Mouse (Mus musculus) left cerebral cortex, adult 2 months (tissue): ENCODE measurements at regions not wholly inside any gene's neighbourhood (a gene's known extent, or its start where the extent isn't known, plus 50 kb on each side); places are given as distances from the start of the nearest gene placed in this dataset.
"Not testable (repeated sequence)": the region's sequence is repeated elsewhere in the genome, so short reads cannot be mapped to it uniquely, and the experiment has no call there.

Experiments used
- DNase-seq, 2 experiments: peaks; one replicate each; pipeline ENCODE4 v3.0.0; 2021 to 2022; ENCODE audit warnings: low spot score in 2 of 2, mixed read lengths in 1 of 2; ENCODE audit errors: extremely low spot score in 1 of 2
- H3K27ac ChIP-seq: fragments of 200-600 bp; 2 replicates; pipeline ENCODE4 v1.8.1; 2022
- H3K4me3 ChIP-seq: fragments of 200-600 bp; 2 replicates; pipeline ENCODE4 v1.8.1; 2022
- CTCF ChIP-seq: fragments of 200-600 bp; IDR thresholded peaks from 2 replicates; pipeline ENCODE4 v1.8.1; 2022; ENCODE audit warnings: antibody characterized with exemption, mild to moderate bottlenecking, moderate library complexity
- intact Hi-C: fragments of 180-260 bp; cut with DNase I; formaldehyde crosslinking; loops from one replicate; pipeline ENCODE4 v1.15.1; 2025

DNA sequence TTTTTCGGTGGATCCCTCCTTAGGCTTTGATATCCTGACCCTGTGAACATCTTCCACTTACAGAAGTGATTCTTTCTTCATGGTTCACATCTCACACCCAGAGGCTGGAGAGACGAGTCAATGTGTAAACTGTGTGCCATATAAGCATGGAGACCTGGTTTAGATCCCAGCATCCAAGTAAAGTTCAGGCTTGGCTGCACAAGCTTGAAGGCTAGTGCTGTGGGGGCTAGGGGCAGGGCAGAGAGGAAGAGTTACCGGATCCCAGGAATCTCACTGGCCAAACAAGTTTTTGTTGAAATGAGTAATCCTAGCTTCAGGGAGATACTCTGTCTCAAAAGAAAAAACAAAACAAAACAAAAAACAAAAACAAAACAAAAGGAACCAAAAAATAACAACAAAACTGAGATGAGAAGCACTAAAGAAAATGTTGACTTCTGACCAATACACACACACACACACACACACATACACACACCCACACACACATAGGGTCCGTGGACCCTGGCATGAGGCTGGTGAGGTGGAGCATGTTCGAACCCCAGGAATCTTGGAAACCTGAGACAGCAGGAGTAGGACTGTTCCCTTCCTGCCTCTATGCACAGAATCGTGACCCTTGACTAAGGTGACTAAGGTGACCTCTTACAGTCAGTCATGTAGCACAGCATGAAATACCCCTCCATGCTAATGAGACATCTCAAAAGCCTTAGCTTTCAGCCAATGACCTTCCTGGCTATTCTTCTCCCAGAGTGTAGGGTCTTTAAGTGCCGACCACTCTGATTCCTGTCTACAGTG lies 55.2 kb downstream of the Gm12728 start:
- H3K27ac ChIP-seq: no peak overlapping the region
- no peak for DNase-seq
- no peak overlapping the region for H3K4me3 ChIP-seq
- TF ChIP-seq CTCF: no peak
- intact Hi-C loops: no loop called here

DNA sequence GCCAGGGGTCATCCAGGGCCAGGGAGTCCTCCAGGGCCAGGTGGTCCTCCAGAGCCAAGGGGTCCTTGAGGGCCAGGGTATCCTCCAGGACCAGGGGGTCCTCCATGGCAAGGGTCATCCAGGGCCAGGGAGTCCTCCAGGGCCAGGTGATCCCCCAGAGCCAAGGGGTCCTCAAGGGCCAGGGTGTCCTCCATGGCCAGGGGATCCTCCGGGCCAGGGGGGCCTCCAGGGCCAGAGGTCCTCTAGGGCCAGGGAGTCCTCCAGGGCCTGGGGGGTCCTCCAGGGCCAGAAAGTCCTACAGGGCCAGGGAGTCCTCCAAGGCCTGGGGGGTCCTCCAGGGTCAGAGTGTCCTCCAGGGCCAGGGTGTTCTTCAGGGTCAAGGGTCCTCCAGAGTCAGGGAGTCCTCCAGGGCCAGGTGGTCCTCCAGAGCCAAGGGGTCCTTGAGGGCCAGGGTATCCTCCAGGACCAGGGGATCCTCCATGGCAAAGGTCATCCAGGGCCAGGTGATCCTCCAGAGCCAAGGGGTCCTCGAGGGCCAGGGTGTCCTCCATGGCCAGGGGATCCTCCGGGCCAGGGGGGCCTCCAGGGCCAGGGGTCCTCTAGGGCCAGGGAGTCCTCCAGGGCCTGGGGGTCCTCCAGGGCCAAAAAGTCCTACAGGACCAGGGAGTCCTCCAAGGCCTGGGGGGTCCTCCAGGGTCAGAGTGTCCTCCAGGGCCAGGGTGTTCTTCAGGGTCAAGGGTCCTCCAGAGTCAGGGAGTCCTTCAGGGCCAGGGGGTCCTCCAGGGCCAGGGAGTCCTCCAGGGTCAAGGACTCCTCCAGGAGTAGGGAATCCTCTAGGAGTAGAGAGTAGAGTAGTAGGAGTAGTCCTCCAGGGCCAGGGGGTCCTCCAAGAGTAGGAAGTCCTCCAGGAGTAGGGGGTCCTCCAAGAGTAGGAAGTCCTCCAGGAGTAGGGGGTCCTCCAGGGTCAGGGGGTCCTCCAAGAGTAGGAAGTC lies 56.6 kb downstream of the Gm12728 start:
- intact Hi-C loops, H3K4me3 ChIP-seq, DNase-seq, H3K27ac ChIP-seq: not testable (repeated sequence)

DNA sequence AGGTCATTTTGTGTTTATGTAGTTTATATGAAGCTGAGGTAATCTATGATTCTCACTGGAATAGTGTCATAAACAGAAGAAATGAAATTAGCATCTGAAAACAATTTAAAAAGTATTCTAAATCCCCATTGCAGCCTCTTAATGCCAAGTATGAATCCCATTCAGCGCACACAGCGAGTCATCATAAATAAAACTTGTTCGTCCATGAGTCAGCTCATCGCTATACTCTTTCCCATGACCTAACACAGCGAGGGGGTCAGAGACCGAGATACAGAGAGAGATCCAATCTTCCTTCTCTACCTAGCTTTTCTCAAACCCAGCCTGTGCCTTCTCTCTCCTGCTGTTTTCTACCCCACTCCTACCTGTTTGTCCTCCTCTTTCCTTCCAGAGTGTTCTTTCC lies 63.4 kb downstream of the Gm12728 start:
- no peak for TF ChIP-seq CTCF
- DNase-seq: no peak
- intact Hi-C loops: no loop called here
- H3K27ac ChIP-seq: no peak overlapping the region
- H3K4me3 ChIP-seq: no peak overlapping the region

DNA sequence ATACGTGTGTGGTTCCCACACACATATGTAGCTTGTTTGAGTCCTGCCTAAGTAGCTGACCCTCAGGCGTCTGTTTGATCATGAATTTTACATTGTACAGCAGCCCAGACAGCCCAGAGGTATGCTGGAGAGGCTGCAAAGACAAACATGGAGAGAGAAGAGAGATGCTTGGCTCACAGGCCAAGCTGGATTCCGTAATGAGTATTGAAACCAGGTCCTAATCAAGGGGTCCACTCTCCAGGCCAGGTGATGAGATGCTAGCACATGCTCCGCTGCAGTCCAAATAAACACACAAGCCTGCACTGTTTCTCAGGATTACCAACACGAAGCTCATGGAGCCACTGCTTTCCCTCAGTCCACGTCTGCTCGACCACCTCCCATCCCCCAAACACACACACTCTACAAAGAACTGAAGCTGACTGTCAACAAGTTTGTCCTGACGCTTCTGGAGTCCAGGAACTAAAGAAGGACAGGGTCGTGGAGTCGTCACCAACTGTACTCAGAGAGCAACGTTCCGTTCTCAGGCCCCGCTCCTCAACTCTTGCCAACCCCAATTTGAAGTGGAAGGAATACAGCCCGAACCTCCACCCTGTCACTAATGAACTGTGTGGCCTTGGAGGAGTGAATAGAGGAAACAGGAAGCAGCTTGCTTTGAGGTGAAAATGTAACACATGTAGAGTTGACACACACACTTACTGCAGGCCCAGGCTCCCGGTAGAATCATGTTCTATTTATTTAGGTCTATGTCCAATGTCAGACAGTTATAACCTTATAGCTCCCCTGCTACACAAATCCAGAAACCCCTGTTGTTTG lies 69.6 kb downstream of the Gm12728 start:
- no peak for TF ChIP-seq CTCF
- no peak overlapping the region for H3K27ac ChIP-seq
- DNase-seq: no peak
- intact Hi-C loops: no loop called here
- H3K4me3 ChIP-seq: no peak overlapping the region

DNA sequence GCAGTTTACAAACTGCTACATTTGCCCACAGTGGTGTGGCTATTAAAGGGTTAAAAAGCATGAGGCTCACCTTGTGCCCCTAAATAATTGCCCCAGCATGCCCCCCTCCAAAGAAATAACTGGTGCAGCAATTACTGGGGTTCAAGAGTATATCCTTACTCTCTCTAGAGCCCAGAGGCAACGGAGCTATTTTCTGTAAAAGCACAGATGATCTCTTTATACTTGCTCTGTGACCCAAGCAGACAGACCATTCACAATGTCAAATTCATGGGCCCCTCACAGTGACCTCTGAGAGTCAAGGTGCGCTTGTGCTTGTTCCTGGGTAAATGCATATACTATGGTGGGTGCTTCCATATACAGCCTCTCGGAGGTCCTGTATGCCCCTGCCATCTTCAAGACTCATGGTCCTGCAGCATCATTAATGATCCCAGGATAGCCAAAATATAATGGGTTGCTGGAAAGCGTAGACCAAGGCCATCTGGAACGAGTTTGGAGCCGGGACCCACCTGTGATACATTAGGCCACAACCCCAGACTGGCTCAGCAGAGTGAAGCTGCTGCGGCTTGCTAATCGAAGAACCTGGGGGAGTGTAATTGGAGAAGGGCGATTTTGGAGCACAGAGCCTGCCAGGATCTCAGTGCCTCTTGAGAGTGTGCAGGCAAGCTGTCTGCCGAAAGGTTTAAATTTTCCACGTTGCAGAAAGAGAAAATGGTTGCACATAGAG lies 71.4 kb downstream of the Gm12728 start:
- no peak overlapping the region for H3K27ac ChIP-seq
- DNase-seq: no peak
- intact Hi-C loops: no loop called here
- TF ChIP-seq CTCF: no peak
- no peak overlapping the region for H3K4me3 ChIP-seq

DNA sequence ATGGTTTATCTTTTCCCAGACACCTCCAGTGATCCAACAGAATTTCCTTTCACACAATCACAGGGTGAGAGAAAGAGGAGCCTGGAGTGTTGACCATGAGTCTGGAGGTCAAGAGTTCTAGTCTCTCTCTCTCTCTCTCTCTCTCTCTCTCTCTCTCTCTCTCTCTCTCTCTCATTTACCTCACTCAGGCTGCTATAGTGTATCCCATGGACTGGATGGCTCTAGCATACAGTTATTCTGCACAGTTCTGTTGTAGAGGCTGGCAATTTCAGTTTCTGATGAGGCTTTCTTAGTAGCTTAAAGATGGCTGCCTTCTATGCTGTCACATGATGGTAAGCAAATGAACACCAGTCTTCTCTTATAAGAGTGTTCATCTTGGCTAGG lies 72.0 kb downstream of the Gm12728 start:
- Histone ChIP-seq H3K4me3 (no peak overlapping the region), H3K27ac (no peak overlapping the region)
- DNase-seq: no peak
- intact Hi-C loops: no loop called here
- no peak for TF ChIP-seq CTCF

DNA sequence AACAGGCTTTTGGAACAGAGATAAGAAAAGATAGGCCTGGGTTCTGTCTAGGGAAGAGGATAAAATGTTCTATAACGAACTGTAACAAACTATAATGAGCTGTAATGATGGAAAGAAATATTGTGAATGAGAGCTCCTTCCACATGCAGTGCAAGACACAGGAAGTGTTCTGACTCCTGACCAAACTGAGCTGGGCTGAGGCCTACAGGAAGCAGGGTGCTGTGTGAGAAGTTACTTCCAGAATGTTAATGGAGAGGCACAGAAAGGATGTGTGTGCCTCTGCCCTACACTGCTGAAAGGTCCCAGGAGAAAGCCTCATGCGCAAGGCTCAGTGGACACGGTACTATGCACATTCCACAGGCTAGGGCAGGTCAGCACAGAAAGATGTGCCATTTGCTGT lies 80.8 kb downstream of the Gm12728 start:
- no peak overlapping the region for H3K4me3 ChIP-seq
- intact Hi-C loops: no loop called here
- no peak for DNase-seq
- TF ChIP-seq CTCF: no peak
- H3K27ac ChIP-seq: no peak overlapping the region

DNA sequence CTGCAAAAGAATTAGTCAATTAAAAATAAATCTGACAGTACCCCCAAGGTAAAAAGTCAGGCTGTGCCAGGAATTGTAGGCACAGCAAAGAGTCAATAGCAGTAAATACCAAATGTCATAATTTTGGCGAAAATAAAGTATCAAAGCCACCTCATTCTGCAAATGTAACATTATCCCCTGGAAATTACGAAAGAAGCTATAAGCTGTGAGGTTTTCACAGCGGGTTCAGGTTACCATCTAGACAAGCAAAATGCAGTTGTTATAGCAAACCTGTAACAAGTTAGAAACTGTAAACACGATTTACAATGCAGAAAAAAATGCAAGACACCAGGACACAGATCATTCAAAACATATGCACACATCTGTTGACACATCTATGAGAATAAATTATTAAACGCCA lies 87.6 kb downstream of the Gm12728 start:
- intact Hi-C loops: no loop called here
- no peak for TF ChIP-seq CTCF
- Histone ChIP-seq H3K27ac (no peak overlapping the region), H3K4me3 (no peak overlapping the region)
- DNase-seq: no peak

DNA sequence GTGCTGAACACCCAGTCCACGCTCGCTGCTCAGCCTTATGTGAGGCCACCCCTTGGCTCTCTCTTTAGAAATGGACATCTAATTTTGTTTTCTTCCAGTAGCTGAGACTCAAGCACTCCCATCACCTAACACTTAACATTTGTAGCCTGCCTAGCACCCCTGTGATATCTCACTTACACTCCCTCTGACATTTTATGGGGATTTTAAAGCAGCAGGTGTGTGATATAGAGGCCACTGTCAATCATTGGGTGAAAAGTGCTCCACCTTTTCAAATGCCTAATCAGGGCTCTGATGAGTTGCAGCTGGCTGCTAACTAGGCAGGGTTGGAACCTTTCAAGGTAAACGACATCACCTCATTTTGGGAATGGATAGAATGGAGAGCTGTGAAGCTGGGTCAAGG lies 90.2 kb downstream of the Gm12728 start:
- H3K4me3 ChIP-seq: no peak overlapping the region
- H3K27ac ChIP-seq: no peak overlapping the region
- TF ChIP-seq CTCF: no peak
- intact Hi-C loops: no loop called here
- DNase-seq: no peak

DNA sequence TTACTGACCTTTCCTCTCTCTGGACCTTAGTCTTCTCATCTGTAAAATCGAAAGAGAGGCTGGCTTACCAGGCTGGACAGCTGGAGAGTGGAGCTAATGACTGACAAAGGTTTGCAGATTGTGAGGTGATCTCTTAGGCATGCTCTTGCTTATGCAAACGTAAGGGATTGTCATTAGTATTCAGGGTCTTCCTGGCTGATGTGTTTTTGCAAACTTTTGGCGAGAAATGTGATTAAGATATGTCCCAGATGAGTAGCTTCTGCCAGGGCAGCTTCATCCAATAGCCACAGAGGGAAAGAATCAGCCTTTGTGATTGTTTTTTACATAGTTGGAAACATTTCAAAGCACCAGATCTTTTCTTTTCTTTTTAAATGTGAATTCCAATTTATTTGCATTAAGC lies 95.1 kb downstream of the Gm12728 start:
- intact Hi-C loops: no loop called here
- Histone ChIP-seq H3K27ac (no peak overlapping the region), H3K4me3 (no peak overlapping the region)
- no peak for DNase-seq
- no peak for TF ChIP-seq CTCF

DNA sequence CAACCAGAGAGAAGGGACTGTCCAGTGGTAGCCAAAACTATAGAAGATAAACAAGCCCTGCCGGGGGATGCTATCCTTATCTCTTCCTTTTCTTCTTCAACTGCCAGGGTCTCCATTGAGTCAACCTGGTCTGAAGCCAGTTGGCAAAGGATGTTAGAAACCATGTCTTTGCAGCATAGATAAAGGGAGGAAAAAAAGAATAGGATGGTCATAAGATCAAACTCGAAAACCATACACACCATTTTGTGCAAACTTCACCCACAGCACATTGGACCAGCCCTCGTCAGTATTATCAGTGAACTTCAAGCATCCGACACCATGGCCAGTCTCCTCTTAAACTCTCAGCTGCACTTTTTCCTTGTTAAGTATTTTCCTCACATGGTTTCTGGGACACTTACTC lies 101.8 kb downstream of the Gm12728 start:
- intact Hi-C loops: no loop called here
- H3K4me3 ChIP-seq: no peak overlapping the region
- H3K27ac ChIP-seq: no peak overlapping the region
- no peak for TF ChIP-seq CTCF
- no peak for DNase-seq
